Mouse (Mus musculus): ENCODE data around the gene Il10rb.

Il10rb gene

DNA sequence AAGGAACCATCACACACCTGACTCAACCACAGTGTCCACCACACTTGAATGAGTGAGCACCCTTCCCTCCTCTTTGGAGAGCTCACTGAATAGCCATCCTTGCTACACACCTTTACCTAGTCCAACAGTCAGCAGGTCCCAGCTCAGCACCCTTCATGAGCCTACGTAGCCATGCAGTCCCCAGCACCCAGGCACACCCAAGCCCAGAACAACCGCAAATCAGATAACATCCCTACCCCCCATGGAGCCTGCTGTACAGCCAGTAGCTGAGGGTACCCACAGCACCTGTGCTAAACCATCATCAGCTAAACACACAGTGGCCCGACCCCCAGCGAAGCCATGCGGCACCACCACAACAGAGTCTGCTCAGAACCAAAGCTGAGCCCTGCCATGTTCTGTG is 42.1 kb downstream of the Il10rb start:
- in situ Hi-C loops (cut with MboI, MseI): no loop called here

DNA sequence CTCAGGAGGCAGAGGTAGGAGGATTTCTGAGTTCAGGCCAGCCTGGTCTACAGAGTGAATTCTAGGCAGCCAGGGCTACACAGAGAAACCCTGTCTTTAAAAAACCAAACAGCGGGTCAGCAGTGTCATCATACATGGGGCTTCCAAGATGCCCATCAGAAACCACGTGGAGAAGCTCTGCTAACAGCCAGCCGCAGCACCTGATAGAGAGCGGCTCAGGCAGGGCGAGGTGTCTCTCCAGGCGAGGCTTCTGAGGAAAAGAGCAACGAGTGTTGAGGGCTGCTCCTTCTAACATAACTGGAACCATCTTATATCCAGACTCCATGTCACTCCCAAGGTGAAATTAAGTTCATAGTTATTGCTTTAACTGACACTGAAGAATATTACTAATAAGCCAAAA is 42.9 kb downstream of the Il10rb start:
- in situ Hi-C loops (cut with MboI, MseI): no loop called here

DNA sequence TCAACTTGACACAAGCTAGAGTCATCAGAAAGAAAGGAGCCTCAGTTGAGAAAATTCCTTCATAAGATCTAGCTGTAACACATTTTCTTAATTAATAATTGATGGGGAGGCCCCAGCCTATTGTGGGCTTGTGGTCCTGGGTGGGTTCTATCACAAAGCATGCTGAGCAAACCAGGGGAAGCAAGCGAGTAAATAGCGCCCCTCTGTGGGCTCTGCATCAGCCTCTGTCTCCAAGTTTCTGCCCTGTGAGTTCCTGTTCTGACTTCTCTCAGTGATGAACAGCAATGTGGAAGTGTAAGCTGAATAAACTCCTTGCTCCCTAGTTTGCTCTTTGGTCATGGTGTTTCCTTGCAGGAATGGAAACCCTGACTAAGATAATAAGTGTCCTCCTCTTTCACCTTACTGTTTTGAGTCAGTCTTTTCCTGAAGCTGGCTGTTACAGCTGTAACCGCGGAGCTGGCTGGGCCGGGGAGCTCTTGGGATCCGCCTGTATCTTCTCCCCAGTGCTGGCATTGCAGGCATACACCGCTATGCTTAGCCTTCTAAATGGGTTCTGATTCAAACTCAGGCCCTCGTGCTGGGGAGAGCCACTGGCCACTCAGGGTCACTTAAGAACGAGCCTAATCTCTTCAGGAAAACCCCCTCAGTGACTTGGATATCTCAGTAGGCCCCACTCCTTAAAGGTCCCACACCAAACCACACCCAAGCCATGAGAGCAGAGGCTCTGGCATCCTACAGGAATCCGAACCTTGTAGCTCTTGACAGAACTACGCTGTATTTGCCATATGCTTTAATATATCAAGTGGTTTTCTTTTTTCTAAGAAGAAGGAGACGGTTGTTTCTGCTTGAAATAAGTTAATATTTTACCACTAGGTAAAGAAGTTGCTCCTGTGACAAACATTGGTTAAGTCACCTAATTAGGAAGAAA is 44.4 kb downstream of the Il10rb start:
- in situ Hi-C loops (cut with MboI, MseI): loop anchor here (5.0 kb wide), 1 partner anchor 38 kb away; no protein-coding TSS in a partner anchor

DNA sequence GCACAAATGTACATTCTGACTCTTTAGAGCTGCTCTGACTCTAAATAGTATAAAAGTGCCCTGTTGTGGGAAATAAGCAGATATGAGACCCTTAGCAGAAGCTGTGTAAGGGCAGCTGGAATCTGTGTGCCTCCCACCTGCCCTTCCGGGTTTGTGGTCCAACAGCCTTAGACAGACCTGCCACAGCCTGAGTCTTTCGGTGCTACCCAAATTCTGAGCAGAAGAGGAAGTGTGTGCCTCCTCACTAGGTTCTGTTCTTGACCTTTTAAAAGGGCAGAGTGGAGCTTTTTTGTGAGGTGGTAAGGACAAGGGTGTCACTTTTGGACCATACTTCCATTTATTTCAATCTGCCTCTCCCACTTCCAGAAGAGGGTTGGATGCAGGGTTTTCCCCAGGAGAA is 46.0 kb downstream of the Il10rb start:
- in situ Hi-C loops (cut with MboI, MseI): loop anchor here (5.0 kb wide), 1 partner anchor 40 kb away; no protein-coding TSS in a partner anchor

DNA sequence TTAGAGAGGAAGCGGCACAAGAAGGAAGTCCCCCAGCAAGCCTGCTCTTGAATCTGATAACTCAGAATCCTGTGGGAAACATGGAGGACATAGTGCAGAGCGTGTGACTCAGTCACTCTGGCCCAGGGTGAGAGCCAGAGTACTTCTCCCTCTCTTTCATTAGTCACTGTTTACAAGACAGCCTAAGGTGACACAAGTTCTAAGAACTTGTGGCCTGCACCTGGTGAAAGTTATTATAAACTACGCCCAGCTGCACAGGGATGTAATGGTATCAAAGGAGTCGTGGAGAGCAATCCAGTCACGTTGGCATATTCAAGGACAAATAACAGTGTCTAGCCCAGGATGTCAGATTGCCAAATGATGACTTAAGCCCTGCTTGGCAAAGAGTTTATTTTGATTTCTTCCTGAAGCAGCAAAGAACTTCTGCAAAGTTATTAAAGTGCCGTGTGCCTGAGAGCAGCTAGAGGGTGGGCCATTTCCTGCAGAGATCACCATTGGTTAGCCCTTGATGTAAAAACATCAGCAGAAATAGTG is 46.5 kb downstream of the Il10rb start:
- in situ Hi-C loops (cut with MboI, MseI): loop anchor here (5.0 kb wide), 1 partner anchor 40 kb away; no protein-coding TSS in a partner anchor

DNA sequence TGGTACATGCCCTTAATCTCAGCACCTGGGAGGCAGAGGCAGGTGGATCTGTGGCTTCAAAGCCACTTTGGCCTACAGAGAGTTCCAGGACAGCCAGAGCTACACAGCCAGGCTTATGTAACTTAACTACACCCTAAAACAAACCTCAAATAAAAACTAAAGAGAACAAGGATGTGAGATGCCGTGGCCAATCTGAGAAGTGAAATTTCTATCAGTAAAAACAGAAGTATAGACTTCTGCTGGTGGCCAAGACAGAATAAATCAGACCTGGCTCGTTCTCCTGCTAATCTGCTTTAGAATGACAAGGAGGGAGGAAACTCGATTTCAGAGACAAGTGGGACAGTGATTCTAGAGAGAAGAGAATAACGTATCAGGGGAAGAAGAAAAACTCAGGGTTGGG is 49.9 kb downstream of the Il10rb start:
- in situ Hi-C loops (cut with MboI, MseI): no loop called here

DNA sequence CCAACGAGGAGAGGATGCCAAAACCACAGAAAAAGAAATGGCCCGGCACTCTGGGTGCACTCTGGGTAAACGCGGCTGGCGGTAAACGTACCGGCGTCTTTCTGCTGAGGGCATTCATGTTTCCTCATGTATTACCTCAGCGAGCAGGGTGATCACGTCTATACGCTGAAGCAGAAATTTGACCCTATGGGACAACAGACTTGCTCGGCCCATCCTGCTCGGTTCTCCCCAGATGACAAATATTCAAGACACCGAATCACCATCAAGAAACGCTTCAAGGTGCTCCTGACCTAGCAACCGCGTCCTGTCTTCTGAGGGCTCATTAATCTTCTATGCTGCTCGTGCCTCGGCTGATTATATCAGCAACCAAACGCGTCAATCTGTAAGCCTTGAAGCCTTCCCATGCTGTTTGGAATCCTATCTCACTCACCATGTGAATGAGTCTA is 52.4 kb downstream of the Il10rb start:
- in situ Hi-C loops (cut with MboI, MseI): no loop called here

- in situ Hi-C loops (cut with MboI, MseI): no loop called here
These were observed 53.0 kb downstream of the Il10rb start for GRCm38 (mm10) chr16:91458976-91459375.

DNA sequence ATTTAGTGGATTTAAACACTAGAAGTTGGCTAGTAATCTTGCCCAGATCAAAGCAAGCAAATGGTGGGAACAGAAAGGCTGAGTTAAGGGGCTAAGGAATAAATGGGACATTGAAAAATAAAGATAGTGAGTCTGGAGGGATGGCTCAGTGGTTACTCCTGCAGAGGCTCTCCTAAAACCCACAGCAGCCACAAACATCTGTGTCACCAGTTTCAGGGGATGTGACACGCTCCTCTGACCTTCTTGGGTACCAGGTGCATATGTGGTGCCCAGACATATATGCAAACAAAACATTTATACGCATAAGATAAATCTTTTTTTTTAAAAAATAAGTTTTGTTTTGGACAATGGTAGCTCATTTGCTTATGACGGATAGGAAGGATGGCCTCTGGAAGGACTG is 53.4 kb downstream of the Il10rb start:
- in situ Hi-C loops (cut with MboI, MseI): no loop called here

DNA sequence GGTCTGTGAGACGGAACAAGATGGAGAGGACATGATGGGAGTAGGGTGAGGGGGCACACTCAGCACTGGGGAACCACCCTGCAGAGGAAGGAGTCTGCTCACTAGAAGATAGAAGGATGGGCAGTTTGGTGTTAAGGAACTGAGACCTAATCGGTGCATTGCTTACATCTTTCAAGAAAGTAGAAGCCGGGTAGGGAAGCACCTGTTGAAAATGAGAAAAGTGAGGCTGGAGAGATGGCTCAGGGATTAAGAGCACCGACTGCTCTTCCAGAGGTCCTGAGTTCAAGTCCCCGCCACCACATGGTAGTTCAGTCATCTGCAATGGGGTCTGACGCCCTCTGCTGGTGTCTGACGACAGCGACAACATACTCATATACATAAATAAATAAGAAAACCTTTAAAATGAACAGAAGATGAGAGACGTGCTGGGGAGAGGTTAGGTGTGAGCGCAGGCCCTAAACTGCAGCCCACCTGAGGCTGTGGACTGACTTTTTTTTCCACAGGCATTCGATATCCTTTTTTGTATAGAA is 53.9 kb downstream of the Il10rb start:
- in situ Hi-C loops (cut with MboI, MseI): no loop called here

GRCm38 (mm10) chr16:91461066-91461638 is 55.2 kb downstream of the Il10rb start:
- in situ Hi-C loops (cut with MboI, MseI): no loop called here

DNA sequence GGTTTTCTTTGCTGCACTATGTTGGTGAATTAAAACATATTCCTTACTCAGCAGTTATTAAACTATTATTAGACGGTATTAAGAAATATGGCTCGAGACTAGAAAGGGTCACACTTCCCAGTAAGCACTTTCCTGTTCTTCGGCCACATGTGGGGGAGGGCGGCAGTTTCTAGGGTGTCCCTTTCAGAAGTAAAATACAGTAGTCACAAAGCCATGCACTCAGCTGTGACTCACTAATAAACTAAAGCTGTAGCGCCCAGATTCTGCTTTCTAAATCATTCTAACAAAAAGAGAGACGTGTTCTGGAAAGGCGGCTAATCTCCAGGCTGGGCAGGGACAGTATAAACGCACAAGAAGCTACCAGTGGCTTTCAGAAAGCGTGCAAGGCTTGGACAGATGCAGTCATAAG is 55.8 kb downstream of the Il10rb start:
- in situ Hi-C loops (cut with MboI, MseI): no loop called here

- in situ Hi-C loops (cut with MboI, MseI): no loop called here
These were observed 56.7 kb downstream of the Il10rb start for GRCm38 (mm10) chr16:91462644-91463043.

DNA sequence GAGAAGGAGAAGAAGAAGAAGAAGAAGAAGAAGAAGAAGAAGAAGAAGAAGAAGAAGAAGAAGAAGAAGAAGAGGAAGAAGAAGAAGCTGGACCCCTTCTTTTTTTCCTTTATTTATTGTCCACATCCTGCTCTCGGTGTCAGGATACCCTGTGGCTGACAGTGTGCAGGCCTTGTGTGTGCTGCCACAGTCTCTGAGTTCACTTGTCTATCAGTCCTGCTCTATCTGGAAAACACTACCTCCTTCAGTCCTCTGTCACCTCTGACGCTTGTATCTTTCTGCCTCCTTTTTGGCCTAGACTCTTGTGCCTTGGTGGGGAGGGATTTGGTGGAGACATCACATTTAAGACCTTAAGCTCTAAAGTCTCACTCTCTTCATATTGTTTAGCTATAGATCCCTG is 57.4 kb downstream of the Il10rb start:
- in situ Hi-C loops (cut with MboI, MseI): no loop called here

DNA sequence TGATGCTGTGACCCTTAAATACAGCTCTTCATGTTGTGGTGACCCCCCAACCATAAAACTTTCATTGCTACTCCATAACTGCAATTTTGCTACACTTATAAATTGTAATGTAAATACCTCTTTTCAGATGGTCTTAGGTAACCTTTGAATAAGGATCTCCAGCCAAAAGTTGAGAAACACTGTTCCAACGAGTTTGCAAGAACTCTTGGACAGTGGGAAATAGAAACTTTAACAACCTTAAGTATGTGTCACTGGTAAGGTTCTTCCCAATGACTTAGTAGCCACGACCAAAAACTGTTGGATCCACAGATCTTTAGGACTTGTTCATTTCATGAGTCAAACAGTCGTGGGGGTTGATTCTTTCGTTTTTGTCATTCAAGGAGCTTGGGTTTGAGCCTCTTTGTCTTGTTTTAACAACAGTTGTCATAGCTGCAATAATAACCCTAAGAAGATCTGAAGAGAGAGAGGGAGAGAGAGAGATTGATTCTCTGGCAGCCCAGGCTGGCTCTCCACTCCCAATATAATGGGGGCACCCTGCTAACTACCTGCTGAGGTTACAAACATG is 58.0 kb downstream of the Il10rb start:
- in situ Hi-C loops (cut with MboI, MseI): no loop called here

DNA sequence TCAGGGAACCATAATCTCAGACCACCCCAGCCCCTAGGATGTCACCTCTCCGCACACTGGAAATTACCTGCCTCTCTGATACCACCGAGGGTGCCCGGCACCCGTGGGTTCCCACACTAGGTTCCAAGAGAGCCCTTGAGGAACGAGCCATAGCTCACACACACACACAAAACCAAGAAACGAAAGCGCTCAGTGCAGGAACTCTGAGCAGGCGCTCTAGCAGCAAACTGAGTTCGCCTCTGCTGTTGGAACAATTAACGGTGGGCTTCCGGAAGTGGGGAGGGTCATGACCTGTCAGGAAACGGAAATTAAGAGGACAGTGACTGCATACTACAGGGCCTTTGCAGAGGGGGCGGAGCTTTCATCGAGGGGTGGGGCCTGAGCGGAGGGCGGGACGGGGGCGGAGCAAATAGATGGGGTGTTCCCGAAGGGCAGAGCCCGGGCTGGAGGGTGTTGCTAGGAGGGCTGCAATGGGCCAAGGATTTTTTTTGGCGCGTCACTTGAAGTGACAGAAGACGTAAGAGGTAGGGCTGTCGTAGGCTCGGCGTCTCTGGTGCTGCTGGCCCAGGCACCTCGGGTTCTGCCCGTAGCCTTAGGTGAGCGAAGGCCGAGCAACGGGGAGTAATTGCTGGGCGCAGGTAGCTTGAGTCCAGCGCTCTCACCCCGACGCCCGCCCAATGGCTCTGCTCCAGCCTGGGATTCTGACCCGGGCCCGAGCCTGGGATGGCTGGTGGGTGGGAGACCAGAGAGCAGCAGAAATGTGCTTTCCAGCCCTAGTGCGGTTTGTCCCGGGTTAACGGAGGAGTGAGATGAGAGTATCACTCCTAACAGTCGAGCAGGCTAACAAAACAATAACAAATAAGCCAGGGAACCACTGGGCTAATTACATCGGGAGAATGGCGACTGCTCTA is 58.9 kb downstream of the Il10rb start:
- in situ Hi-C loops (cut with MboI, MseI): no loop called here

GRCm38 (mm10) chr16:91465505-91466240 is 59.7 kb downstream of the Il10rb start:
- in situ Hi-C loops (cut with MboI, MseI): no loop called here

DNA sequence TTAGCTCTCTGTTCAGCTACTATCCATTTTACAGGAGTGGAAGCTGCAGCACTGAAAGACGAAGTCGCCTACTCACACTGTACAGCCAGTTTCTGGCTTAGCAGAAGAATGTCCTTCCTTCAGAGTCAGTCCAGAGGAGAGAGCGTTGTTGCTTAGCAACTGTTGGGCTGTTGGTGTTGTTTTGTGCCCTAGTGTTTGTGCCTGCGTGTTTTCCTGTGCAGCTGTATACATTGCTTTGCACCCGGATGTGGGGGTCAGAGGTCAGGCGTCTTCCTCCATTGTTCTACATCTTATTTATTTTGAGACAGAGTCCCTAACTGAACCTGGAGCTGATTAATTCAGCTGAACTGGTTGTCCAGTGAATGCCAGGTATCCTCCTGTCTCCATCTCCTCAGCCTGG is 60.6 kb downstream of the Il10rb start:
- in situ Hi-C loops (cut with MboI, MseI): no loop called here

DNA sequence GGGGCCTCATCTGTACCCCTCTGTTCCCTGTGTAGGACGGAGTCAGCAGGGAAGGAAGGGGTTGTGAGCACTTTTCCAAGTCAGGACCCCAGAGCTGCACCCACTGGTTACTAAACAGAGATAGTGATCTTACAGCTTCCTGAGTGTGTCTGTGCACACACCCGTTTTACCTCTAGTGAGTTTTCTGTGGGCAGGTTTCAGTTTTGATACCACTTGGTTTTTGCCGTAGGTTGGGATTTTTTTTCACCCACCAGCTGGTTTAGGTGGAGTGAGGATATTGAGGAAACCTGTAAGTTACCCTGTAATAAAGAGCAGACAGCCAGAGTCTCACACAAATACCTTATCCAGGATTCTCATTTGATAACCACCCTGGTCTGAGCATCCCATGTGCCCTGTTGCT is 64.5 kb downstream of the Il10rb start:
- in situ Hi-C loops (cut with MboI, MseI): loop anchor here (5.0 to 10.0 kb wide), 2 partner anchors 67 to 106 kb away; no protein-coding TSS in a partner anchor

DNA sequence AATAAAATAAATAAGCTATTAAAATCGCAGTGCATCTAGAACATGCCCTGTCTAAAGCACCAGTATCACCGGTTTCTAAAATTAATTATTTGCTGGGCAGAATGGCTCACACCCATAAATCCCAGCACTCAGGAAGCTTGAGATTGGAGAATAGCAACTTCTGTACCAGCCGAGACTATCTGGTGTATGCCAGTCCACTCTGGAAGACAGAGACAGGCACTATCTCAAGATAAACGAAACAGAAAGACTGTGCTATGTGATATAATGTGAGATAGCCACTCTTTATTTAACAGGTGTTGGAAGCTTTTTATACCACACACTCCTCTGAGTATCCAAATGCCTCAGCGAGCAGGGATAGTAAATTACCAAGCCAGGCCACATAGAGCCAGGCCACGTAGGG is 65.5 kb downstream of the Il10rb start:
- in situ Hi-C loops (cut with MboI, MseI): loop anchor here (5.0 to 10.0 kb wide), 2 partner anchors 66 to 107 kb away; no protein-coding TSS in a partner anchor

Measured in T-helper 2 cell (primary cell).